Mouse (Mus musculus) spleen, postnatal 0 days (tissue): Measurements from ENCODE around the gene Bcl2l11. TPM values are rescaled to one million over a fixed set of nuclear protein-coding genes. Genes with fewer than 3 reads are reported as not detected.

Experiments
- polyA plus RNA-seq: library from polyadenylated mRNA; unstranded; fragments of >200 nt; fragmentation: Nextera tagmentation; extraction: Ambion mirVana; gene quantifications from 2 replicates; pipeline ENCODE4 v1.2.1, GENCODE M21; 2015

Bcl2l11 gene
- polyA plus RNA-seq: 8.6 and 10.6 TPM in 2 replicates

DNA sequence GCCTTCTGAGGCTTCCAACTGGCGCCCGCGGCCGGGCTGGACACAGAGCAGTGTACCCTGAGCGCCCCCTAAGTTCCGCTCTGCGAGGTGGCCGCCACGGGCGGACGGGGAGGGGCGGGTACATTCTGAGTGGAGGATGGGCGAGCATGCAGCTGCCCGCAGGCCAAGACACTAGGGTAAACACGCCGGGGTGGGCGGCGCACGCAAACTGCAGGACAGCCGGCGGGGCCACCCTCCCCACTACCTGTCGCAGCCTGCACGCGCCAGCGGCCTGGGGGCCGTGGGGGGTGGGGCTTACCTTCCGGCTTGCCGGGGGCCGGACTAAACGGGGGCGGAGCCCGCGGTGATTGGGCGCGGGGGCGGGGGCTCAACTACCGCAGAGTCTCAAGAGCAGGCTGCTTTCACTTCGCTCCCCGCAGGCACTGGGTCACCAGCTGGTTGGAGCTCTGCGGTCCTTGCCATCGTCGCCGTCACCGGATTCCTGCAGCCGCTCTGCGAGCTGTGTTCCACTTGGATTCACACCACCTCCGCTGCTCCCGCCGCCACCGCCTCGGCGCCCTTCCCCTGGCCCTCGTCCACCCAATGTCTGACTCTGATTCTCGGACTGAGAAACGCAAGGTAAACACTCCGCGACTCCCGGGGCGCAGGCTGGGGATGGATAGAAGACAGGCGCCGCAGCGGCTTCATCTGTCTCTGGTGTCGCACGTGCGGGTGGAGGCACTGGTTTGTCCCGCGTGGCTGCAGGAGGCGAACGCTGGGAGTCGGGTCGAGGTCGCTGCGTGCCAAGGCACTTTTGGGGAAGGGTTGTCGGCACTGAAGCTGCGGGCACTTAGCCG is at the start of gene Bcl2l11:
Gene Bcl2l11 (plus strand): TSS at position 404 of the 836 bp plus-strand sequence.

